Mouse (Mus musculus) lung, adult 2 months (tissue): ENCODE data around the gene Hoxd13.

Source experiments
- CTCF ChIP-seq: fragments of 200-500 bp; IDR thresholded peaks from 2 replicates; pipeline ENCODE4 v1.5.1; 2011; ENCODE audit warnings: mild to moderate bottlenecking, low read length, control low read depth; ENCODE audit not compliant: insufficient read depth
- POLR2A ChIP-seq: fragments of 200-500 bp; IDR thresholded peaks from 2 replicates; pipeline ENCODE4 v1.6.1; 2011; ENCODE audit warnings: low read depth, mild to moderate bottlenecking, control low read depth, low read length, borderline replicate concordance; ENCODE audit errors: extremely low read depth

GRCm38 (mm10) chr2:74673835-74674425, 5.8 kb downstream of the Hoxd13 start:
- TF ChIP-seq CTCF (no peak), POLR2A (no peak)
